Mouse (Mus musculus): ENCODE measurements around the gene Ltbp1. TPM values are rescaled to one million over a fixed set of nuclear protein-coding genes. Genes with fewer than 3 reads are reported as not detected.

Ltbp1 gene
- total RNA-seq (2012; rRNA removed): 0.92 and 2.5 TPM in 2 replicates
- total RNA-seq (2014; rRNA removed): 2.3 TPM in 2 replicates
- 6.4 and 7.0 TPM in 2 replicates for polyA plus RNA-seq (2012; ENCODE audit: insufficient read length, low read depth)

DNA sequence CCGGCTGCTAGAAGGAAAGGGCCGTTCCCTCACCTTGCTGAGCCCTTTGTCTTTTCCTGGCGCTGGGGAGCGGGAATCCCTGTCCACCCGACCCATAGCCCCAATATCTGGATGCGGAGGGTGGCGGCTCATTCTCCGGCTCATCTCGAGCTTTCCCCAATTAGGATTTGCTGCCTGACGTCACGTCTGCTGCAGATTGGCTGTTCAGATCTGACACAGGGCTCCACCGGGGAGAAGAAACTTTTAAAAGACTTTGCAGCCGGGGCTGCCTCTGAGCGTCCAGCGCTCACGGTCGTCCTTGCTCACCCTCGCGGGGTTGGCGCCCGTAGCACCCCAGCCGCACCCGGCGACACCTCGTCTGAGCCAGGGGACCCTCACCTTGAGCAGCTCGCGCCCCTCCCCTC is at the start of gene Ltbp1:
Gene Ltbp1, plus strand, starts transcription at position 288 of the 404 bp plus-strand sequence.
- peaks cover 0 to 5% of the 10 kb centered on the region in 2 experiments; a peak in 2 of 4 replicates for H3K4me1 ChIP-seq (ENCODE audit: control insufficient read depth in 1 of 2, insufficient read depth in 2 of 2)
- peak within 1 kb of the TSS; percentile 34; the same call in 1 of the 2 replicates for H3K9ac ChIP-seq (ENCODE audit: insufficient read depth, low read depth)
- H3K4me3 ChIP-seq (replicated peaks in 1 of 3; ENCODE audit: low read depth in 2 of 3, low read length in 2 of 3, poor library complexity in 1 of 3): peak within 1 kb of the TSS; percentile 28 to 70 (median 57)
- DNase-seq (ENCODE audit: extremely low read depth): peak; percentile 61
- H3K79me2 ChIP-seq (replicated peaks; ENCODE audit: control insufficient read depth, extremely low read depth, insufficient read depth, poor library complexity, severe bottlenecking): no peaks in the 10 kb centered on the region
- H3K9me3 ChIP-seq (replicated peaks; ENCODE audit: low read length): no peaks in the 10 kb centered on the region
- dilution Hi-C loops (cut with MboI; ENCODE audit: extremely low pct_ligation_motif_present, extremely low pct_unique_long_range_greater_than_20kb, low sequenced_read_pairs): no loop called here
- H3K27ac ChIP-seq (ENCODE audit: insufficient read depth, low read depth): no peak within 1 kb of the TSS
- peak within 1 kb of the TSS; percentile 86 for H3K4me2 ChIP-seq (ENCODE audit: insufficient read depth, low read depth, poor library complexity, severe bottlenecking)
- H3K27me3 ChIP-seq (replicated peaks): peaks cover 2% of the 10 kb centered on the region
- TF ChIP-seq ELF1 (IDR thresholded peaks at IDR 0.05; ENCODE audit: low read depth, low read length): no peak
- TF ChIP-seq MAX (IDR thresholded peaks at IDR 0.05; ENCODE audit: low read length): no peak
- TF ChIP-seq CHD2 (IDR thresholded peaks at IDR 0.05; ENCODE audit: low read length): no peak
- in situ Hi-C loops (cut with MboI; ENCODE audit: low pct_ligation_motif_present, low pct_unique_long_range_greater_than_20kb, low sequenced_read_pairs): loop anchor here (10.0 kb wide), 1 partner anchor 180 kb away; no protein-coding TSS in a partner anchor
- no peaks in the 10 kb centered on the region for H3K36me3 ChIP-seq (replicated peaks in 1 of 2; ENCODE audit: control insufficient read depth in 1 of 2, insufficient read depth in 1 of 2, low read length in 1 of 2)

DNA sequence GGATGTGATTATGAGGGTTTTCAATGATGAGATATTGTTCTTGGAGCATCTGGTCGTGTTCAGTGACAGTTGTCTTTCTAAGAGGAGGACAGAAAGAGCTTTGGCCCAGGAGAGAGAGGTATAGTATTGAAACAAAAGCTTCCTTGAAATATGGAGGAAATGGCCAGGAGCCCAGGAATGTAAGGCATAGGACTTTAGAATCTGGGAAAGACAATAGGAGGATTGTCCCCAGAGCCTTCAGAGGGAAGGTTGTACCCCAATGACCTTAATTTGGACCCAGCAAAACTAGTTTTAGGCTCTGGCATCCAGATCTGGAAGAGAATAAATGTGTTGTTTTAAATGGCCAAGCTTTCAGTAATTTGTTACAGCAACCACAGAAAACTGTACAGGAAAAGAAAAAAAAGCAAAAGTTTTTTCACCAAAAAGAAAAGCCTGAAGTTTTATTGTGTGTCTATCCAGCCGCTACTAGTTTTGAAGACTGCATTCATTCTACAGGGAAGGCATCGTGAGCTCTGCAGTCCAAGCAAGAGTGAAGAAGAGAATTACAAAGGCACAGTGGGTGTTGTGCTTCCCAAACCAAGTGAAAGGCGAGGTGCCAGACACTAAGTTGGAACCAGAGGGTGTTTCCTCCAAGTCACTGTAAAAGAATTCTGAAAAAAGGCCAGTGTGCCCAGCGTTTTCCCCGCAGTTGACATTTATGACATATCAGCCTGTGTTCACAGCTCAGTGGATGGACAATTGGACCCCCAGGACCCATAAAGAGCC is 45.7 kb upstream of the Ltbp1 start:
- Histone ChIP-seq H3K79me2 (replicated peaks; ENCODE audit: control insufficient read depth, extremely low read depth, insufficient read depth, poor library complexity, severe bottlenecking) (no peaks in the 10 kb centered on the region), H3K4me2 (ENCODE audit: insufficient read depth, low read depth, poor library complexity, severe bottlenecking) (no peak overlapping the region), H3K9ac (ENCODE audit: insufficient read depth, low read depth) (no peak overlapping the region), H3K36me3 (replicated peaks in 1 of 2; ENCODE audit: control insufficient read depth in 1 of 2, insufficient read depth in 1 of 2, low read length in 1 of 2) (no peaks in the 10 kb centered on the region), H3K4me1 (ENCODE audit: control insufficient read depth in 1 of 2, insufficient read depth in 2 of 2) (peaks cover 3 to 9% of the 10 kb centered on the region in 2 experiments; a peak in 3 of 4 replicates), H3K27ac (ENCODE audit: insufficient read depth, low read depth) (no peak overlapping the region), H3K4me3 (replicated peaks in 1 of 3; ENCODE audit: low read depth in 2 of 3, low read length in 2 of 3, poor library complexity in 1 of 3) (no peak overlapping the region), H3K9me3 (replicated peaks; ENCODE audit: low read length) (no peaks in the 10 kb centered on the region), H3K27me3 (replicated peaks) (no peaks in the 10 kb centered on the region)
- dilution Hi-C loops (cut with MboI; ENCODE audit: extremely low pct_ligation_motif_present, extremely low pct_unique_long_range_greater_than_20kb, low sequenced_read_pairs) (no loop called here), in situ Hi-C loops (cut with MboI; ENCODE audit: low pct_ligation_motif_present, low pct_unique_long_range_greater_than_20kb, low sequenced_read_pairs) (no loop called here)
- DNase-seq (ENCODE audit: extremely low read depth): no peak
- no peak for TF ChIP-seq MXI1 (IDR thresholded peaks at IDR 0.05; ENCODE audit: low read depth, low read length)

DNA sequence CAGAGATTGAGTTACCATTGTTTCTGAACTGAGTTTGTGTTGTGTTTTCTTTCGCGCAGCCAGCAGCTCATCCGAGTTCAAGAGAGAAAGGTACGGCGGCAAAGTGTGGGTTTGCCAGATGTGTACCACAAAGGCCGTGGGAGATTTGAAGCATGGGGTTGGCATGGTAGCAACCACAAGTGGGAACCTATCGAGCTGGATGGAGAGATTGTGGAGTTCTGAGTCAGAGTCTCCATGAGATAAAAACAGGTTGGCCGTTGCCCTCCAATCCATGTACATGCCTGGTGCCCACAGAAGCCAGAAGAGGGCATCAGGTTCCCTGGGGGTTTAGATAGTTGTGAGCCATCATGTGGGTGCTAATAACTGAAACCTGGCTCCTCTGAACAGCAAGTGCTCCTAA is 42.1 kb upstream of the Ltbp1 start:
- Histone ChIP-seq H3K27ac (ENCODE audit: insufficient read depth, low read depth) (no peak overlapping the region), H3K9me3 (replicated peaks; ENCODE audit: low read length) (no peaks in the 10 kb centered on the region), H3K4me3 (replicated peaks in 1 of 3; ENCODE audit: low read depth in 2 of 3, low read length in 2 of 3, poor library complexity in 1 of 3) (no peak overlapping the region), H3K4me1 (ENCODE audit: control insufficient read depth in 1 of 2, insufficient read depth in 2 of 2) (peaks cover 0 to 17% of the 10 kb centered on the region in 2 experiments; a peak in 2 of 4 replicates), H3K27me3 (replicated peaks) (no peaks in the 10 kb centered on the region), H3K36me3 (replicated peaks in 1 of 2; ENCODE audit: control insufficient read depth in 1 of 2, insufficient read depth in 1 of 2, low read length in 1 of 2) (no peaks in the 10 kb centered on the region), H3K79me2 (replicated peaks; ENCODE audit: control insufficient read depth, extremely low read depth, insufficient read depth, poor library complexity, severe bottlenecking) (no peaks in the 10 kb centered on the region), H3K9ac (ENCODE audit: insufficient read depth, low read depth) (no peak overlapping the region), H3K4me2 (ENCODE audit: insufficient read depth, low read depth, poor library complexity, severe bottlenecking) (no peak overlapping the region)
- DNase-seq (ENCODE audit: extremely low read depth): no peak
- dilution Hi-C loops (cut with MboI; ENCODE audit: extremely low pct_ligation_motif_present, extremely low pct_unique_long_range_greater_than_20kb, low sequenced_read_pairs): no loop called here
- in situ Hi-C loops (cut with MboI; ENCODE audit: low pct_ligation_motif_present, low pct_unique_long_range_greater_than_20kb, low sequenced_read_pairs): no loop called here
- TF ChIP-seq NRF1 (IDR thresholded peaks at IDR 0.05; ENCODE audit: low read depth, low read length) (no peak), TCF12 (IDR thresholded peaks at IDR 0.05; ENCODE audit: low read depth, low read length) (no peak), HCFC1 (IDR thresholded peaks at IDR 0.05; ENCODE audit: low read depth, low read length) (no peak), MAX (IDR thresholded peaks at IDR 0.05; ENCODE audit: low read length) (no peak), JUND (conservative IDR thresholded peaks at IDR 0.05; ENCODE audit: low read depth, low read length) (no peak), SMC3 (IDR thresholded peaks at IDR 0.05; ENCODE audit: low read depth, low read length) (no peak), POLR2A (IDR thresholded peaks at IDR 0.05; ENCODE audit: low read depth, low read length) (no peak), NELFE (IDR thresholded peaks at IDR 0.05; ENCODE audit: low read depth, low read length) (no peak), ZNF384 (IDR thresholded peaks at IDR 0.05; ENCODE audit: low read depth, low read length) (no peak), E2F4 (IDR thresholded peaks at IDR 0.05; ENCODE audit: insufficient replicate concordance, low read depth, low read length) (no peak), RAD21 (IDR thresholded peaks at IDR 0.05; ENCODE audit: low read depth, low read length) (no peak), MEF2A (IDR thresholded peaks at IDR 0.05; ENCODE audit: borderline replicate concordance, low read depth, low read length) (no peak), ETS1 (conservative IDR thresholded peaks at IDR 0.05; ENCODE audit: low read depth, low read length) (no peak)

Data from CH12.LX (cell line).